Mouse (Mus musculus) liver, adult (tissue): ENCODE data around the gene Prok1.

Experiments
- GATA4 ChIP-seq: IDR thresholded peaks from 2 replicates; pipeline ENCODE4 v1.6.1; 2014; ENCODE audit warnings: mild to moderate bottlenecking, low read length; ENCODE audit not compliant: insufficient replicate concordance

Gene Prok1

GRCm38 (mm10) chr3:107252035-107252434, 12.5 kb upstream of the Prok1 start:
- no peak for TF ChIP-seq GATA4

- TF ChIP-seq GATA4 = no peak
Measured at GRCm38 (mm10) chr3:107250320-107250719, 10.8 kb upstream of the Prok1 start.

- TF ChIP-seq GATA4 = no peak
Measured at GRCm38 (mm10) chr3:107249042-107249441, 9.5 kb upstream of the Prok1 start.

- no peak for TF ChIP-seq GATA4
Measured at GRCm38 (mm10) chr3:107246876-107247275, 7.4 kb upstream of the Prok1 start.

- no peak for TF ChIP-seq GATA4
Measured at GRCm38 (mm10) chr3:107241389-107242094, 2.0 kb upstream of the Prok1 start.

GRCm38 (mm10) chr3:107238471-107238980, 981 bp downstream of the Prok1 start:
- TF ChIP-seq GATA4 = no peak

- no peak for TF ChIP-seq GATA4
Measured at GRCm38 (mm10) chr3:107238051-107238450, 1.5 kb downstream of the Prok1 start.

GRCm38 (mm10) chr3:107233945-107234344, 5.6 kb downstream of the Prok1 start:
- TF ChIP-seq GATA4 = no peak

GRCm38 (mm10) chr3:107233351-107233813, 6.1 kb downstream of the Prok1 start:
- no peak for TF ChIP-seq GATA4

GRCm38 (mm10) chr3:107231202-107231601, 8.3 kb downstream of the Prok1 start:
- no peak for TF ChIP-seq GATA4

GRCm38 (mm10) chr3:107230527-107230926, 9.0 kb downstream of the Prok1 start, which contains the start of gene A630076J17Rik:
TSS of gene A630076J17Rik (plus strand) at chr3:107230614.
- no peak for TF ChIP-seq GATA4

GRCm38 (mm10) chr3:107229822-107230221, 9.7 kb downstream of the Prok1 start:
- TF ChIP-seq GATA4 = peak; percentile 95

- no peak for TF ChIP-seq GATA4
Measured at GRCm38 (mm10) chr3:107229221-107229620, 10.3 kb downstream of the Prok1 start.

GRCm38 (mm10) chr3:107225820-107226219, 13.7 kb downstream of the Prok1 start:
- TF ChIP-seq GATA4 = no peak

- no peak for TF ChIP-seq GATA4
Measured at GRCm38 (mm10) chr3:107223230-107223629, 16.3 kb downstream of the Prok1 start.

- TF ChIP-seq GATA4 = no peak
Measured at GRCm38 (mm10) chr3:107221608-107222007, 17.9 kb downstream of the Prok1 start, which contains the start of gene Cym. TSS of gene Cym (minus strand) at chr3:107221732.

- TF ChIP-seq GATA4 = no peak
Measured at GRCm38 (mm10) chr3:107218572-107218971, 20.9 kb downstream of the Prok1 start.
